Mouse (Mus musculus): ENCODE results near the gene Tlr6.

Tlr6 gene

DNA sequence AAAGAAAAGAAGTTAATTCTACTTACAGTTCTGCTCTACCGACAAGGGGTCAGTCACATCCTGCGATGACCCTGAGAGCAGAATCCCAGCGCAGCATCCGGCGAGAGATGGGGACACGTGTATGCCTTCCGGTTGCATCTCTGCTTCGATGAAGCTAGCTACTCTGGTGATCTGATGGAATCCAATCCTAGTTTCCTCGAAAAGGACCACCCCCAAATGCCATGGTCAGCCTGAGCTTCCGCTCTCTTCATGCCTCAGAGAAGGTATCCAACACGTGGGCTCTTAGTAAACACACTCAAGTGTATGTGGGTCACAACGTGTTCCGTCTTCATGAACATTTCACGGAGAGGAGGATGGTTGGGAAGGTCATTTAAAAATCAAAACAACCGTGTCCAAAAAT lies 27.1 kb downstream of the Tlr6 start:
- DNase-seq (ENCODE audit: extremely low read depth, low read depth, low spot score) = no peak

DNA sequence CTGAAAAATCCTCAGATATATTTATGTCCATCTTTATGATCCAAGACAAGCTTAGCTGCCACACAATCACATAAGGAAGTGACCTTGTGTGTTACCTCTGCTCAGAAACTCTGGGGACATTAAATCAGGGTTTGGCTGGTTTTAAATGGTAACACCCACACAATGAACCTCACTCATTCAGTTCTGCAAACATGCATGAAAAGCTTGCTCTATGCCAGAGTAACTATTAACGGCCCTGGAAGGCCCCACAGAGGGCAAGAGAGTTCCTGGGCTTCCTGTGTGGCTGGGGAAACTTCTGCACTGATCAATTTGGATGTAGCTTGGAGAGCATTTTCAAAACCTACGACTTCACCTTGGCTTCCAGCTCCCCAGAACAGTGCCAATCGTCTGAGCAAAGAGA lies 27.7 kb downstream of the Tlr6 start:
- no peak for DNase-seq (ENCODE audit: extremely low read depth, low read depth, low spot score)

DNA sequence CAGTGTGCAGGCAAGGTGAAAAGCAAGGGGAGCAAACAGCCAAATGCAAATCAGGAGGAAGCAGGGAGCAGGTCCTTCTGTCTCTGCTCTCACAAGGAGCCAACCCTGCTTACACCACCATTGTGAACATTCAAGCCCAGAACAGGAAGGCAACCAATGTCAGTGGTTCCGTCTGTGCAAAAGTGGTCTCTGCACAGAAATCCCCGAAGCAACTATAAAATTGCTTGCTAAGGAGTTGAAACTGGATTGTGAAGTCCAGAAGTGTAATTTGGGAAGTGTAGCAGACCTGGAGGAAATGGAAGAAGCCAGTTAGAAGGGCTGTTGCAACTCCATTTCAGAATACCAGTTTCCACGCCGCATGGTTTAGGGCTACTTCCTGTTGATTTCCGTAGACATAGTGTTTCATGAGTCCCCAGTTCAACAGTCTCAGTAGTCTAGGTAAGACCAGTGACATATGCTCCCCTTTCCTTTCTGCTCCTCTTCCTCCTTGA lies 37.0 kb downstream of the Tlr6 start:
- DNase-seq (ENCODE audit: extremely low read depth, low read depth, low spot score) = no peak

DNA sequence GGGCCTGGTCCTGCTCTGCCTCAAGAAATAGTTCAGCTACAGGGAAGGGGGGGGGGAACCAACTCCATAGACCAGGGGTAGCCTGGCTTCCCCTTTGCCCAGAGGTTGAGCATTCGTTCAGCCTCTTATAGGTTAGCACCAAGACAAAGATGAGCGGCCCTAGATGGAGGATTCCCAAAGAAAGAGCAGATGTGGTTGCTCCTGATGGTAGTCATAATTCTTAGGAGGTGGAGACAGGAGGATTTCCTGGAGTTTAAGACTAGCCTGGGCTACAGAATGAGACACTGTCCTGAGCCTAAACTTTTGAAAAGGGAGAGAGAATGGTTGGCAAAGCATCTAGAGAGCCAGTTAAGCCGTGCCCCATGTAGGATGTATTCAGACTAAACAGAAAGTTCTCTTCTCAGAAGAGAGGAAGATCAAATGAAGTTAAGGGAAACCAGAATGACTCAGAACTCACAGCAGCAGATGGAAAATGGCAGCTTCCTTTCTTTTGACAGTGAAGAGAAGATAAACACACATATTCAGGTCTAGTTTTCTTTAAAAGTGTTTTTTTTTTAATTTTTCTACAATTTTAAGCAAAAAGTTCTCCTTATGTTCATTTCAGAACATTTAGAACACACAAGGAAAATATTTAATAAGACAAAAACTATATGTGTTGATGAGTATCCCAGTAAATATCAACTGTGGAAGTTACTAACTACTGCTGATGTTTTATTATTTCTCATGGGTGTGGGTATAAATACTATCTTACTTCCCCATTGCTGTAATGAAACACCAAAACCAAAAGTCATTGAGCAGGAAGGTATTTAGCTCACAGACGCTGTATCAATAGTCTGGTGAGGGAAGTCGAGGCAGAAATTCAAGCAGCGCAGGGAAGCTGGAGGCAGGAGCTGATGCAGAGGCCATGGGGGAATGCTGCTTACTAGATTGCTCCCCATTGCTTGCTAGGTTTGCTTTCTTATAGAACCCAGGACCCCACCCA lies 41.0 kb downstream of the Tlr6 start:
- DNase-seq (ENCODE audit: extremely low read depth, low read depth, low spot score) = no peak

DNA sequence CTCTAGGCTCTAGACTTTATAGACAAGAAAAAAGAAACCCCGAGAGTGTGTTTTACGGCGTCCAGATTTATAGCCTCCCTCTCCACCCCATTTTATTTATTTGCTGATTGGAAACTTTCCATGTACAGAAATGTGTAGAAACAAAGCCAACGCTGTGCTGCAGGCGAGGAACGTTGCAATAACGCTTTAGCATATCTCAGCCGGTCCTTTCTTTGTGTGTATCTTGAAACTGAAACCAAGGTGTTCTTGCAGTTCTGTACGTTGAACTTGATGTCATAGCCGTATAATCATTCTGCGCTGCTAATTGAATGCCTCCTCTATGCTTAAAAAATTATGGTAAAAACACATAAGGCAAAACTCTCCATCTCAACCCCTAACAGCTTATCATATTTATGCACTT lies 42.2 kb downstream of the Tlr6 start:
- no peak for DNase-seq (ENCODE audit: extremely low read depth, low read depth, low spot score)

DNA sequence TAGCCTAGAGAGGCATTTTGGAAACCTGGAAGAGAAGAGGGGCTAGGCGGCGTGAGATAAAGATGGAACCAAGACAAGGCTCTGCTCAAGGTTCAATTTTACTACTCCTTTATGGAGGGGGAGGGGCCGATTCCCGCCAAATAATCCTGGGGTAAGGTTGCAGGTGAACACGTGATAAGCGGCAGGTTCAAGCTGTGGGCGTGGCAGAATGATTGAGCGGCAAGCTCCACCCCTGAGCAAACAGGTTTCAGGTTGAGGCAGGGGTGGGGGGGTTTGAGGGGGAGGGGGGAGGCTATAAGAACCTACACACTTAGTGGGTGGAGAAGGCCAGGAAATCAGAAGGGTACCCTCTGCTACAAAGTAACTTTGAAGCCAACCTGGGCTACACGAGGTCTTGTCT lies 42.7 kb downstream of the Tlr6 start:
- DNase-seq (ENCODE audit: extremely low read depth, low read depth, low spot score) = no peak

DNA sequence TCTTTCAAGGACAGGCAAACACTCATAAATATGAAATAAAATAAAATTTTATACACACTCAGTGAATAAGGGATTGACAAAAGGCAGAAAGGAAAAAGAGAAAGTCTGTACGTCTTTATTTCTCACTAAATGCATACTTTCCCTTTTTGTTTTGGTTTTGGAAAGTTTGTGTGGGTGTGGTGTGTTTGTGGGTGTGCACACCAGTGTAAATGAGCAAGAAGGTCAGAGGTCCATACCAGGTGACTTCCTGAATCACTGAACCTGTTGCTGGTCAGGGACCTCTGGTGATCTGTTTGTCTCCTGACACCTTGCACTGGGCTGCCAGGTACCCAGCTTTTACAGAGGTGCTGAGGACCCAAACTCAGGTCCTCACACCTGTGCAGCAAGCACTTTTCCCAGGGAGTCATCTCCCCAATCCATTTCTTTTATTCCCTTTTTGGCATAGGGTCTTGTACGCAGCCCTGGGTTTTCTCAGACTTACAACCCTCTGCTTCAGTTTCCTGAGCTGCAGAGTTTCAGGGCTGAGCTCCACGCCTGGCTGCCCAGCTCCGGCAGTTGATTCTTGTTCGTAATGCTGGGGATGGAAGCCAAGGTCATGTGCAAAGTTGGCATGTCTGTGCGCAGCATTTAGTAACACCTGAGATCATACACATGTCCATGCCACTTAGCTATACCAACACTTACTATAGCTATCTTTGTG lies 51.2 kb downstream of the Tlr6 start:
- DNase-seq (ENCODE audit: extremely low read depth, low read depth, low spot score) = no peak

DNA sequence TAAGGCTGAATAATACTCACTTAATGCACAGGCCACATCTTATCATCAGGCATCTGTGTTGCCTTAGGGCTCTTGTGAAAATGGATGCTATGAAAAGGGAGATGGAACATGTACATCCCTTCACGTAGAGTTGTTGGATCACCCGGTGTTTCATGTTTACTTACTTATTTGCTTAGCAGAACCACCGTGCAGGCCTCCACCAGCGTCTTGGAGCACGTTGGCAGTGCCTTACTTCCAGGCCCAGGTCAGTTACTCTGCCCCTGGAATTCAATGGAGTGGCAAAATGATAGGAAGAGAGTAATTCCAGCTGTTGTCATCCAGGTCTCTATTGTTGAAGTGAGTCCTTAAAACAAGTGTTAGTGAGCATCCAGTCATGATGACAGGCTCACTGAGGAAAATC lies 52.0 kb downstream of the Tlr6 start:
- no peak for DNase-seq (ENCODE audit: extremely low read depth, low read depth, low spot score)

DNA sequence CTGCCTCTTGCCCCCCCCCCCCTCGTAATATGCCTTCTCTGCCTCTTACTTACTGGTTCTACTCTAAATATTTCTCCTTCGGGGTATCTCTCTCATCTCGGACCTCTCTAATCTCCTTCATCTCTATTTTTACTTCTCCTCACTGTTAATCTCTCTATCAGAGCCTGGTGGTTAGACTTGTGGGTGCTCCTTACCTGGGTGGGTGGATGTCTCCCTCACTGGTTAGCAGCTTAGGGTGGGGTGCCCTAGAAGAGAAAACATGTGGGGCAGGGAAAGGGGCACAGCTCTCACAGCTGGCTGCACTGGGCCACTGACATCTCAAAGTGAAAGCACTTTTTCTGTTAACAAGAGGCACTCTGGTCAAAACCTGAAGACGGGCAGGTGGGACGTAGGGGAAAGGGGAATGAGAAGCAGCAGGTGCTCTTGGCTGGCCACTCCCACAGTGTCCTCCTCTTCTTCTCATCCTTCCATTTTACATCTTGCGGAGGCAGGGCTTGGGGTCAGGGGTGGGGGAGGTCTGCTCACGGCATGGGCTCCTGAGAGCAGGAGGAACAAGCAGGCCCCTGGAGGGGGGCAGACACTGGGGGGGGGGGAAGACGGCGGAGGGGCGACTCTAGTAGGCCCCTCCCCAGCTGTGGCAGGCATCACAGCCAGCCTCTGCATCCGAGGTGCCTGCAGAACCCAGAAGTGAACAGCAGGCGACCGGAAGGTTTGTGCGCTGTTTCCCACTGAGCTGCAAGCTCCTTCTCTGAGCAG lies 54.2 kb downstream of the Tlr6 start:
- no peak for DNase-seq (ENCODE audit: extremely low read depth, low read depth, low spot score)

All from fat pad, adult 2 months (tissue).